Mouse (Mus musculus) hindbrain, embryonic 13.5 days (tissue): ENCODE data around the gene Cspg4. TPM values are rescaled to one million over a fixed set of nuclear protein-coding genes. Genes with fewer than 3 reads are reported as not detected.
A peak's percentile ranks its signal among the peaks of the same experiment; 100 is the strongest.

Source experiments
- ATAC-seq: fragments of 200-750 bp; cut with Nextera tagmentation; 2 replicates; pipeline ENCODE4 v1.8.0; 2017; ENCODE audit warnings: moderate TSS enrichment; ENCODE audit not compliant: low FRiP score
- H3K27ac ChIP-seq: fragments of 300-500 bp; sonication (generic); 2 replicates; pipeline ENCODE4 v1.5.1; 2015; ENCODE audit warnings: inconsistent platforms, mild to moderate bottlenecking, moderate library complexity
- H3K27me3 ChIP-seq: fragments of 300-500 bp; sonication (generic); 2 replicates; pipeline ENCODE4 v1.6.1; 2015; ENCODE audit warnings: mild to moderate bottlenecking, inconsistent platforms
- H3K36me3 ChIP-seq: fragments of 300-500 bp; sonication (generic); 2 replicates; pipeline ENCODE4 v1.6.1; 2015; ENCODE audit warnings: mild to moderate bottlenecking, inconsistent platforms
- H3K4me1 ChIP-seq: fragments of 300-500 bp; sonication (generic); replicated peaks from 2 replicates; pipeline ENCODE4 v1.6.1; 2015; ENCODE audit warnings: inconsistent platforms
- H3K4me2 ChIP-seq: fragments of 300-500 bp; sonication (generic); 2 replicates; pipeline ENCODE4 v1.6.1; 2015; ENCODE audit warnings: inconsistent platforms, mild to moderate bottlenecking, moderate library complexity
- H3K4me3 ChIP-seq: fragments of 300-500 bp; sonication (generic); 2 replicates; pipeline ENCODE4 v1.5.1; 2015; ENCODE audit warnings: mild to moderate bottlenecking, inconsistent platforms
- H3K9ac ChIP-seq: fragments of 300-500 bp; sonication (generic); 2 replicates; pipeline ENCODE4 v1.6.1; 2015; ENCODE audit warnings: mild to moderate bottlenecking, inconsistent platforms
- H3K9me3 ChIP-seq: fragments of 300-500 bp; sonication (generic); 2 replicates; pipeline ENCODE4 v1.6.1; 2016; ENCODE audit warnings: inconsistent platforms
- WGBS: fragments of 180-500 bp; shearing (Covaris S2); methylation state at CpG from one replicate; pipeline ENCODE4 v1.1.7; 2015; 5-methylcytosine and 5-hydroxymethylcytosine counted together
- polyA plus RNA-seq: library from polyadenylated mRNA; unstranded; fragments of >200 nt; fragmentation: Nextera tagmentation; extraction: Ambion mirVana; gene quantifications from 2 replicates; pipeline ENCODE4 v1.2.1, GENCODE M21; 2015

Gene Cspg4
- polyA plus RNA-seq, 1 experiment from 2014 or later = 4.2 TPM

GRCm38 (mm10) chr9:56917131-56917530 lies 52.3 kb downstream of the Cspg4 start:
- ATAC-seq = no peak
- H3K9ac ChIP-seq = no peak overlapping the region
- no peaks in the 10 kb centered on the region for H3K4me1 ChIP-seq
- H3K36me3 ChIP-seq = peaks cover 19% of the 10 kb centered on the region
- H3K27me3 ChIP-seq = no peaks in the 10 kb centered on the region
- H3K4me3 ChIP-seq = no peak overlapping the region
- no peak overlapping the region for H3K27ac ChIP-seq
- whole genome bisulfite sequencing = 79% methylated on average over 2 of the region's 2 CpGs
- no peak overlapping the region for H3K4me2 ChIP-seq
- H3K9me3 ChIP-seq = no peaks in the 10 kb centered on the region

GRCm38 (mm10) chr9:56918466-56918865 lies 53.6 kb downstream of the Cspg4 start:
- H3K4me1 ChIP-seq = peaks cover 9% of the 10 kb centered on the region
- peaks cover 19% of the 10 kb centered on the region for H3K36me3 ChIP-seq
- no peaks in the 10 kb centered on the region for H3K27me3 ChIP-seq
- H3K9ac ChIP-seq = no peak overlapping the region
- no peaks in the 10 kb centered on the region for H3K9me3 ChIP-seq
- H3K4me2 ChIP-seq = no peak overlapping the region
- H3K27ac ChIP-seq = no peak overlapping the region
- ATAC-seq = no peak
- H3K4me3 ChIP-seq = no peak overlapping the region
- WGBS = 93% methylated on average over 13 of the region's 13 CpGs

DNA sequence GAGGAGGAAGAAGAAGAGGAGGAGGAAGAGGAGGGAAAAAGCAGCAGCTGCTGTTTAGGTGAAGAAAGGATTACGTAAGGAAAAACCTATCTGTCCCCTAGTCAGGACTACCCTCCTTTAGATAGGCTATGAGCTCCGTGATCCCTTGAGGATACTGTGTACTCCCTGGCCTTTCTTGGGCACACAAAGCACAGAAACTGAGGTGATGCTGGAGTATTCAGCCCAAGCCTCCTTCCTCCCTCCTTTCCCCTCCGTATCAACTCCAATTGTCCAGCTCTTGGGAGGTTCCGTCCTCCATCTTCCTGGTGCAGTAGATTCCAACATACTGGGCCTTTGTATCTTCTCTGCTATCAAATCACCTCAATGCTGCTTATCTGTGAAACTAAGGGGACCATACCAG lies 57.9 kb downstream of the Cspg4 start:
- Histone ChIP-seq H3K4me3 (no peak overlapping the region), H3K9me3 (no peaks in the 10 kb centered on the region), H3K4me1 (peaks cover 51% of the 10 kb centered on the region), H3K36me3 (peaks cover 14% of the 10 kb centered on the region), H3K9ac (no peak overlapping the region), H3K4me2 (0 out of 2 replicates have a peak overlapping the region, but pooled peaks have one; percentile 85), H3K27ac (no peak overlapping the region), H3K27me3 (peaks cover 5% of the 10 kb centered on the region; the same call in 1 of the 2 replicates)
- no peak for ATAC-seq
- 91% methylated on average over 4 of the region's 4 CpGs for WGBS

DNA sequence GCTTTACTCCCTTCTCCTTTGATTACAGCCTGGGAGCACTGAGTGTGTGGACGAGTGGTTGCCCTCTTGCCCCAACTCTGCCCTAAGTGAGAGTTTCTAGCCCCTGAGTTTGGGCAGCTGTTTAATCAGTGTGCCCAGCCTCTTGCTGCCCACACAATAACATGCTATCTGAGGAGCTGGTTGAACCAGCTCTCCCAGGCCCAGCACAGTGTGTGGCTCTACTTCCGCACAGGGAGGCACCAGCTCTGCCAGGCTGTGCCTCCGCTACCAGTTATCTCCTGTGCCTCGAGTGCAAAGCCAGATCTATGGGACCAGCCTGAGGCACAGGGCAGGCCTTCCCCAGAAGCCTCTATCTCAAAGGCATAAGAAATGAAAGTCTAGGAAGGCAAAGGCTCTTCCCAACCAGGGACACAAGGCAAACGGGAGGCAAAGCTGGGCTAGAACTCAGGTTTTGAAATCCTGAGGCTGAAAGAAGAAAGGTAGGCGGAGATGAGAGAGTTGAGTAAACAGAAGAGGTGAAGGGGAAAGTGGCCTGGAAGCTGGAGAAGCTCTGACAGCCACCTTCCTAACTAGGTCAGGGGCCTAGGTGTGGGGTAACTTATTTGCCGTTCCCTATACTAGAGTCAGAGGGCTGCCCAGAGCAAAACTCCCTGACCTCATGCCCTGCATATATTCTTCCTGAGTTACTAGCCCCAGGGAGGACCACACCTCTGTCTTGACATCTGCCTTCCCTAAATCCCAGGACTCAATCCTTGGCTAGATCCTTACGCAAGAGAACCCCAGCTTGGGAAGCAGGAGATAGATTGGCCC lies 59.2 kb downstream of the Cspg4 start:
- no peak for ATAC-seq
- H3K9ac ChIP-seq = peak overlapping the region; percentile 49
- H3K9me3 ChIP-seq = no peaks in the 10 kb centered on the region
- peaks cover 7% of the 10 kb centered on the region for H3K36me3 ChIP-seq
- 75% methylated on average over 8 of the region's 8 CpGs for WGBS
- H3K27me3 ChIP-seq = peaks cover 11% of the 10 kb centered on the region; the same call in 1 of the 2 replicates
- H3K27ac ChIP-seq = no peak overlapping the region
- H3K4me2 ChIP-seq = peak overlapping the region; percentile 85
- peaks cover 58% of the 10 kb centered on the region for H3K4me1 ChIP-seq
- peak overlapping the region; percentile 13 for H3K4me3 ChIP-seq

- peak overlapping the region; percentile 85 for H3K4me2 ChIP-seq
- H3K4me3 ChIP-seq = peak overlapping the region; percentile 13
- WGBS = 22% methylated on average over 7 of the region's 7 CpGs
- peaks cover 7% of the 10 kb centered on the region for H3K36me3 ChIP-seq
- H3K27ac ChIP-seq = no peak overlapping the region
- H3K27me3 ChIP-seq = peaks cover 17% of the 10 kb centered on the region
- 0 out of 2 replicates have a peak overlapping the region, but pooled peaks have one; percentile 20 for H3K9ac ChIP-seq
- ATAC-seq = 0 out of 2 replicates have a peak, but pooled peaks have one; percentile 44
- peaks cover 58% of the 10 kb centered on the region for H3K4me1 ChIP-seq
- H3K9me3 ChIP-seq = no peaks in the 10 kb centered on the region
These were observed 59.8 kb downstream of the Cspg4 start for GRCm38 (mm10) chr9:56924651-56925027.

- Histone ChIP-seq H3K36me3 (peaks cover 7% of the 10 kb centered on the region), H3K27me3 (peaks cover 26% of the 10 kb centered on the region), H3K27ac (no peak overlapping the region), H3K4me2 (peak overlapping the region; percentile 85), H3K9ac (no peak overlapping the region), H3K4me3 (peak overlapping the region; percentile 13), H3K9me3 (no peaks in the 10 kb centered on the region), H3K4me1 (peaks cover 58% of the 10 kb centered on the region)
- no peak for ATAC-seq
- WGBS = 76% methylated on average over 26 of the region's 26 CpGs
These were observed 60.6 kb downstream of the Cspg4 start for GRCm38 (mm10) chr9:56925291-56926024.

DNA sequence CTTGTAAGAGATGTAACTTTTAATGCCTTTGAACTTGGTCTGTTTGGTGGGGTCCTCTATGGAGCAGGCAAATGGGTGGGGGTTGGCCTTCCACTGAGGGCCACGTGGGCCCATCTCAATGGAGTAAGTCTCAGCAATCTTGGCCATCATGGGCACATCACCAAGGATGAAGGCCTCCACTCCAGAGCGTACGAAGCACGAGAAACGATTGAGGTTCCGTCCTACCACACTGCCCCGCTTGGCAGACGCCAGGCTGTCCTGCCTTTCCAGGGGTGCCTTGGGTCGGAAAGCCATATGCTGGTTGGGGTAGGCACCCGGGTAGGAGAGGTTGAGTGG lies 61.2 kb downstream of the Cspg4 start:
- peaks cover 58% of the 10 kb centered on the region for H3K4me1 ChIP-seq
- no peaks in the 10 kb centered on the region for H3K9me3 ChIP-seq
- H3K27ac ChIP-seq = no peak overlapping the region
- peak overlapping the region; percentile 85 for H3K4me2 ChIP-seq
- H3K4me3 ChIP-seq = no peak overlapping the region
- H3K9ac ChIP-seq = no peak overlapping the region
- 96% methylated on average over 10 of the region's 10 CpGs for WGBS
- peaks cover 28% of the 10 kb centered on the region for H3K27me3 ChIP-seq
- no peak for ATAC-seq
- H3K36me3 ChIP-seq = peaks cover 7% of the 10 kb centered on the region

DNA sequence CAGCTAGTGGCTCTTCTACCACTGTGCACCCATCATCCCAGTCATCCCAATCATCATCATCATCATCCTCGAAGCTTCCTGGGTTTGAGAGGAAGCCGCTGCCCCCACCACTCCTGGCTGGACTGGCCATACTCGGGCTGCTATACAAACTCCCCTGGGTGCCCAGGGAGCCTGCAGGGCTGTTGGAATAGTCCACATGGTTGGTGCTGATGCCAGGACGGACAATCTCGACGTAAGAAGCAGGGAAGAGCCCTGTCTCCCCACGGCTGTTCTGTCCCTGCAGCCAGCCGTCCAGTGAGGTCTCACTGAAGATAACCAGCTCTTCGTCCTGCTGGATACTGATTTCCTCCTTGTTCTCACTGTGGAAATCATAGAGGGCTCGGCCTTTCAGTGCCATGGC lies 61.6 kb downstream of the Cspg4 start:
- Histone ChIP-seq H3K9ac (no peak overlapping the region), H3K27ac (no peak overlapping the region), H3K27me3 (peaks cover 28% of the 10 kb centered on the region), H3K4me3 (peak overlapping the region; percentile 56; the same call in 1 of the 2 replicates), H3K4me2 (peak overlapping the region; percentile 85), H3K9me3 (no peaks in the 10 kb centered on the region), H3K4me1 (peaks cover 58% of the 10 kb centered on the region), H3K36me3 (peaks cover 6% of the 10 kb centered on the region)
- WGBS = 90% methylated on average over 10 of the region's 10 CpGs
- no peak for ATAC-seq

DNA sequence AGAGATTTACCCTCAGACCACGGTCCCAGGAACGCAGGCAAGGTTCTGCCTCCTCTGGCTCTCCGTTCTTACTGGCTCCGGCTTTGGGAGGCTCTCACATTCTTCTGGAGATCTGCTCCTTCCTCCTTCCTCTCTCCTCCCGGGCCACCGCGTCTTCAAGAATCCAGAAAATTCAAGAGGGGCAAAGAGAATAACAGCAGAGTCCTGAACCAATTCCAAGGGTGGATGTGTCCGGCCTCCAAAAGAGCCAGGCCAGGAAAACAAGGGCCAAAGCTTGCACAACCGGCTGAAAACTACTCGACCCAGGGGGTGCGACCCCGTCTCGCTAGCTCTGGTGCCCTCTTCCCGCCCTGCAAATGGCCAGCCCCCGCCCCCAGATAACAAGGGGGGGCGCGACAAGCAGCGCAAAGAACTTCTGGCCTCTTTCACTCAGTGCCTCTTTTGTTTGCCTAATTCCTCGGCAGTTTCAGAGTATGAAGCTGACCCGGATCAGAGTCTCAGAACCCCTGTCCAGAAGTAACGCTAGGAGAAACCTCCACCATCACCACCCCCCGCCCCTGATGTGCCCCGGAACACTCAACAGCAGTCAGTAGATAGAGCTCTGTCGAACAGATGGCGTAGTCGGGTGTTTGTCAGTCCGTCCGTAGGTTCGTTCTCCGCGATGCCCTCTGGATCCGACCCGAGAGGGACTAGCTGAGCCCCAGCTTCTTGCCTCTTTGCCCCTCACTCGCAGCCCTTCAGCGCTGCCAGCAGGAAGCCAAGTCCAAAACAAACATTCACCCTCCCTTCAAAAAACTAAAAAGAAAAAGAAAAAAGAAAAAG lies 62.6 kb downstream of the Cspg4 start:
- H3K4me3 ChIP-seq = peak overlapping the region; percentile 56
- H3K4me2 ChIP-seq = peak overlapping the region; percentile 85
- ATAC-seq = no peak
- no peaks in the 10 kb centered on the region for H3K9me3 ChIP-seq
- peak overlapping the region; percentile 74 for H3K9ac ChIP-seq
- H3K27ac ChIP-seq = peak overlapping the region; percentile 83
- H3K27me3 ChIP-seq = peaks cover 28% of the 10 kb centered on the region
- H3K36me3 ChIP-seq = no peaks in the 10 kb centered on the region
- peaks cover 58% of the 10 kb centered on the region for H3K4me1 ChIP-seq
- under 1% methylated on average over 35 of the region's 35 CpGs for WGBS

GRCm38 (mm10) chr9:56928041-56928811 lies 63.4 kb downstream of the Cspg4 start, which contains the start of gene Snx33:
Gene Snx33, minus strand, starts transcription at chr9:56928371.
- Histone ChIP-seq H3K27ac (peak within 1 kb of the TSS; percentile 83), H3K9ac (peak within 1 kb of the TSS; percentile 74), H3K4me2 (peak within 1 kb of the TSS; percentile 85), H3K4me1 (peaks cover 52% of the 10 kb centered on the region), H3K27me3 (peaks cover 28% of the 10 kb centered on the region), H3K4me3 (peak within 1 kb of the TSS; percentile 56), H3K9me3 (no peaks in the 10 kb centered on the region), H3K36me3 (no peaks in the 10 kb centered on the region)
- WGBS = under 1% methylated on average over 50 of the region's 50 CpGs
- peak; percentile 81 for ATAC-seq

DNA sequence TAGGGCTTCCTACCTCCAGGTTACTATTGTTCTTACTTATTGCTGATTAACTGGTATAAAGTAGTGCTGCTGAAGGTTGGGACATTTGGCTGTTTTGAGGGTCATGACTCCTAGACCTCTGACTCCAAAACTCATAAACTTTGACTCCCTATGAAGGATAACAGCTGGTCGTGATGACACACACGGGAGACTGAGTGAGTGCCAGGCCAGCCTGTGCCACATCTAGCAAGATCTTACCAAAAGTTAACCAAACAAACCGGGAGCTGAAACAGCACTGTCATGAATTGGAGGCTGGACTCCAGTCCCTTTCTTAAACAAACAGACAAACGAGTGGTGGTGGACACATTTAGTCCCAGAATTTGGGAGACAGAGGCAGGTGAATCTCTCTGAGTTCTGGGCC lies 64.7 kb downstream of the Cspg4 start:
- no peak overlapping the region for H3K4me3 ChIP-seq
- H3K9me3 ChIP-seq = no peaks in the 10 kb centered on the region
- 67% methylated on average over 4 of the region's 4 CpGs for WGBS
- H3K9ac ChIP-seq = no peak overlapping the region
- no peak overlapping the region for H3K27ac ChIP-seq
- no peak for ATAC-seq
- peaks cover 39% of the 10 kb centered on the region for H3K4me1 ChIP-seq
- H3K4me2 ChIP-seq = no peak overlapping the region
- peaks cover 28% of the 10 kb centered on the region for H3K27me3 ChIP-seq
- no peaks in the 10 kb centered on the region for H3K36me3 ChIP-seq
